8 mouse cellular contexts compared by ENCODE assay signal in the genomic region with DNA sequence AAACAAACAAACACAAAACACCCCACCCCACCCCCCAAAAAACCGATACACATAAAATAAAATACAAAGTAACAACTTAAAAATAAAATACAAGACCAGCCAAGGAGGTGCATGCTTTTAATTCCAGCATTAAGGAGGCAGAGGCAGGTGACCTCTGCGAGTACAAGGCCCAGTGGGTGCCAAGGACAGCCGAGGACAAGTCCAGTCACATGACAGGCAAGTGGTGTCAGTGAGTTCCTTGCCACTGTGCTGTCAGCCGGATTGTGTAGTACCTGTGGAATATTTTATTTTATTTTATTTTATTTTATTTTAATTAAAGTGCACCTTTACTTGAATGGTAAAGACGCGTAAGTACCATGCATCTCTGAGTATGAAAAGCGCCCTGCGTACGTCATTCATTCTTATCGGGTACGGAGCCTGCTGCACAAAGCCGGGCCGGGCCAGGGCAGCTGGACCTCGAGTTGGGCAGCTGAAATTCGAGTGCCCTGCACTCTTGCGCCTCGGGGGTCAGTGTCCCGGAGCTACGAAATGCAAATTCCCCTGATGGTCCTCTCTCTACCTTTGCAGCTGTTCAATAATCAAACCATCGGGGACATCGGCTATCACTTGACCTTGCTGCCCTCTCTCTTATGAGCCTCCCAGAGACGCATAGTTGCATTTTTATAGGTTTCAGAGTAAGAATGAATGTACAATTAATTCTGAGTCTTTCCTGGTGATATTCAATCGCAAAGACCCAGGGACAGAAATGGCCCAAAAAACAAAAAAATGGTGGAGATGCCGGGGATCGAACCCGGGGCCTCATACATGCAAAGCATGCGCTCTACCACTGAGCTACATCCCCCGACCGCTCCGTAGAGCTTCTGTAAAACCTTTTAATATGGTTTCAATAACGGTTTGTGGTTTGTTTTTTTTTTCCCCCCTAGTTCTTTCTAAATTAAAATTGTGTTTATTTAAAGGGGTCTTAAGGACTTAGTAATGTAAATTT. TPM values are rescaled to one million over a fixed set of nuclear protein-coding genes. Genes with fewer than 3 reads are reported as not detected.
A peak's percentile ranks its signal among the peaks of the same experiment; 100 is the strongest.
DNase-seq lines count a peak whose midpoint lies in the region; ATAC-seq and TF ChIP-seq lines count a peak whose summit lies in the region.

No protein-coding gene starts in this region.

- in situ Hi-C loops in CH12.LX (cut with MboI; ENCODE audit: low pct_ligation_motif_present, low pct_unique_long_range_greater_than_20kb, low sequenced_read_pairs), result no loop called here

- peak overlapping the region; percentile 17; the same call in 1 of the 2 replicates for H3K4me2 ChIP-seq in CH12.LX (ENCODE audit: insufficient read depth, low read depth, poor library complexity, severe bottlenecking)

- WGBS in forebrain, embryonic 10.5 days, result 11% methylated on average over 31 of the region's 31 CpGs
- whole genome bisulfite sequencing in hindbrain, embryonic 10.5 days, result 12% methylated on average over 31 of the region's 31 CpGs

- no peak for TF ChIP-seq EP300 in CH12.LX (IDR thresholded peaks at IDR 0.05; ENCODE audit: low read length)

- peak overlapping the region in 2 of 3 experiments; percentile 72 to 77 for H3K4me3 ChIP-seq in CH12.LX (replicated peaks in 1 of 3; ENCODE audit: low read depth in 2 of 3, low read length in 2 of 3, poor library complexity in 1 of 3)
- peak overlapping the region; percentile 66 for H3K4me3 ChIP-seq in forebrain, embryonic 10.5 days
- H3K4me3 ChIP-seq in hindbrain, embryonic 10.5 days, result peak overlapping the region; percentile 73

- dilution Hi-C loops in CH12.LX (cut with MboI; ENCODE audit: extremely low pct_ligation_motif_present, extremely low pct_unique_long_range_greater_than_20kb, low sequenced_read_pairs), result no loop called here

- no peak overlapping the region for H3K27ac ChIP-seq in CH12.LX (ENCODE audit: insufficient read depth, low read depth)
- H3K27ac ChIP-seq in forebrain, embryonic 10.5 days, result peak overlapping the region; percentile 81
- peak overlapping the region; percentile 81 for H3K27ac ChIP-seq in hindbrain, embryonic 10.5 days

- TF ChIP-seq CTCF in CH12.LX (conservative IDR thresholded peaks at IDR 0.05 in 1 of 2, IDR thresholded peaks at IDR 0.05 in 1 of 2; ENCODE audit: low read depth in 2 of 2, low read length in 2 of 2), result no peak

- ATAC-seq in inflammation-experienced regulatory T-cells, adult 6 months, result no peak

- TF ChIP-seq RAD21 in CH12.LX (IDR thresholded peaks at IDR 0.05; ENCODE audit: low read depth, low read length), result no peak

- no peaks in the 10 kb centered on the region for H3K9me3 ChIP-seq in CH12.LX (replicated peaks; ENCODE audit: low read length)
- no peaks in the 10 kb centered on the region for H3K9me3 ChIP-seq in forebrain, embryonic 10.5 days
- no peaks in the 10 kb centered on the region for H3K9me3 ChIP-seq in hindbrain, embryonic 10.5 days

- no peak for TF ChIP-seq POLR2A in CH12.LX (IDR thresholded peaks at IDR 0.05; ENCODE audit: low read depth, low read length)

- H3K27me3 ChIP-seq in CH12.LX (replicated peaks), result no peaks in the 10 kb centered on the region
- peaks cover 14% of the 10 kb centered on the region for H3K27me3 ChIP-seq in forebrain, embryonic 10.5 days (ENCODE audit: poor library complexity, severe bottlenecking)
- peaks cover 12% of the 10 kb centered on the region; the same call in 1 of the 2 replicates for H3K27me3 ChIP-seq in hindbrain, embryonic 10.5 days (ENCODE audit: insufficient read depth, poor library complexity, severe bottlenecking)

- H3K79me2 ChIP-seq in CH12.LX (replicated peaks; ENCODE audit: control insufficient read depth, extremely low read depth, insufficient read depth, poor library complexity, severe bottlenecking), result no peaks in the 10 kb centered on the region

- peaks cover 3 to 22% of the 10 kb centered on the region in 2 experiments; a peak in 3 of 4 replicates for H3K4me1 ChIP-seq in CH12.LX (ENCODE audit: control insufficient read depth in 1 of 2, insufficient read depth in 2 of 2)
- peaks cover 42% of the 10 kb centered on the region for H3K4me1 ChIP-seq in forebrain, embryonic 10.5 days
- H3K4me1 ChIP-seq in hindbrain, embryonic 10.5 days (replicated peaks), result peaks cover 28% of the 10 kb centered on the region

- no peak overlapping the region for H3K9ac ChIP-seq in CH12.LX (ENCODE audit: insufficient read depth, low read depth)

- peak; percentile 81 for DNase-seq in CH12.LX (ENCODE audit: extremely low read depth)
- DNase-seq in adrenal gland, postnatal 10 days, result peak; percentile 83
- DNase-seq in forebrain, embryonic 10.5 days (ENCODE audit: extremely low spot score, low spot score), result peak; percentile 80
- DNase-seq in hindbrain, embryonic 10.5 days (ENCODE audit: low spot score), result peak; percentile 77
- DNase-seq in layer of hippocampus, postnatal 10 days (ENCODE audit: low spot score in 2 of 2), result peak; percentile 81 to 85
- DNase-seq in lung, postnatal 25 days (ENCODE audit: low spot score), result peak; percentile 70
- peak; percentile 73 to 83 for DNase-seq in right cerebral cortex, postnatal 10 days (ENCODE audit: low spot score in 2 of 2)

- H3K36me3 ChIP-seq in CH12.LX (replicated peaks in 1 of 2; ENCODE audit: control insufficient read depth in 1 of 2, insufficient read depth in 1 of 2, low read length in 1 of 2), result no peaks in the 10 kb centered on the region
- H3K36me3 ChIP-seq in forebrain, embryonic 10.5 days (replicated peaks), result no peaks in the 10 kb centered on the region
- no peaks in the 10 kb centered on the region for H3K36me3 ChIP-seq in hindbrain, embryonic 10.5 days

TF ChIP-seq in CH12.LX, 34 proteins besides CTCF, POLR2A, EP300 and RAD21 (continues in another document):
- TF ChIP-seq SIN3A (IDR thresholded peaks at IDR 0.05; ENCODE audit: low read length), result no peak
- TF ChIP-seq ELF1 (IDR thresholded peaks at IDR 0.05; ENCODE audit: low read depth, low read length), result peak; percentile 99
- no peak for TF ChIP-seq ETS1 (conservative IDR thresholded peaks at IDR 0.05; ENCODE audit: low read depth, low read length)
- peak; percentile 100 for TF ChIP-seq TBP (conservative IDR thresholded peaks at IDR 0.05; ENCODE audit: low read depth, low read length)
- no peak for TF ChIP-seq PAX5 (IDR thresholded peaks at IDR 0.05; ENCODE audit: low read length)
- no peak for TF ChIP-seq IRF4 (IDR thresholded peaks at IDR 0.05; ENCODE audit: low read depth, low read length)
- TF ChIP-seq ZKSCAN1 (IDR thresholded peaks at IDR 0.05; ENCODE audit: borderline replicate concordance, low read depth, low read length), result no peak
- TF ChIP-seq KAT2A (IDR thresholded peaks at IDR 0.05; ENCODE audit: insufficient replicate concordance, low read length), result peak; percentile 77; the same call in 1 of the 2 replicates
- no peak for TF ChIP-seq USF1 (IDR thresholded peaks at IDR 0.05; ENCODE audit: low read depth, low read length)
- no peak for TF ChIP-seq TCF12 (IDR thresholded peaks at IDR 0.05; ENCODE audit: low read depth, low read length)
- no peak for TF ChIP-seq JUN (IDR thresholded peaks at IDR 0.05; ENCODE audit: insufficient read depth, low read depth, low read length)
- TF ChIP-seq CHD2 (IDR thresholded peaks at IDR 0.05; ENCODE audit: low read length), result no peak
- no peak for TF ChIP-seq GABPA (IDR thresholded peaks at IDR 0.05; ENCODE audit: insufficient replicate concordance, low read depth, low read length)
- TF ChIP-seq CHD1 (IDR thresholded peaks at IDR 0.05; ENCODE audit: low read depth, low read length), result no peak

RNA-seq across cellular contexts. Expression of gene Ubc, which starts 13.8 kb away (rescaled TPM):
- total RNA-seq in CH12.LX (2012; rRNA removed), result 466 and 486 TPM in 2 replicates
- total RNA-seq in CH12.LX (2014; rRNA removed), result 650 and 656 TPM in 2 replicates
- 687 and 803 TPM in 2 replicates for polyA plus RNA-seq in CH12.LX (2012; ENCODE audit: insufficient read length, low read depth)
- total RNA-seq in adrenal gland, postnatal 10 days (2021), result 1,000 to 10,000 TPM; 1,039 to 1,045 TPM
- 931 and 967 TPM in 2 replicates for polyA plus RNA-seq in forebrain, embryonic 10.5 days (2016; fragmentation: Nextera tagmentation; extraction: Ambion mirVana)
- polyA plus RNA-seq in hindbrain, embryonic 10.5 days (2016; fragmentation: Nextera tagmentation; extraction: Ambion mirVana), result 928 and 1,134 TPM in 2 replicates
- total RNA-seq in layer of hippocampus, postnatal 10 days (2021), result 100 to 1,000 TPM; 760 to 831 TPM
- 1,000 to 10,000 TPM in 2 of 3 experiments, 100 to 1,000 TPM in 1; 741 to 1,375 (median 1,290) TPM for polyA plus RNA-seq in inflammation-experienced regulatory T-cells, adult 6 months (2017; shearing (Covaris generic))

RNA-seq across cellular contexts. Expression of gene Gm10382, which starts 14.7 kb away (rescaled TPM):
- total RNA-seq in CH12.LX (2012; rRNA removed) (0.59 and 0.80 TPM in 2 replicates), CH12.LX (2014; rRNA removed) (not detected in 2 replicates)
- 0.87 and 1.1 TPM in 2 replicates for polyA plus RNA-seq in CH12.LX (2012; ENCODE audit: insufficient read length, low read depth)
- total RNA-seq in adrenal gland, postnatal 10 days (2021), result under 1 TPM; 0.21 to 0.24 TPM
- 0.21 and 0.38 TPM in 2 replicates for polyA plus RNA-seq in forebrain, embryonic 10.5 days (2016; fragmentation: Nextera tagmentation; extraction: Ambion mirVana)
- 0.52 and 0.86 TPM in 2 replicates for polyA plus RNA-seq in hindbrain, embryonic 10.5 days (2016; fragmentation: Nextera tagmentation; extraction: Ambion mirVana)
- total RNA-seq in layer of hippocampus, postnatal 10 days (2021), result under 1 TPM in 1 of 2 experiments, not detected in 1; 0.27 TPM
- 1 to 10 TPM in 2 of 3 experiments, under 1 TPM in 1; 0.65 to 1.1 (median 1.0) TPM for polyA plus RNA-seq in inflammation-experienced regulatory T-cells, adult 6 months (2017; shearing (Covaris generic))

RNA-seq across cellular contexts. Expression of gene Dhx37, which starts 30.1 kb away (rescaled TPM):
- 21.0 and 23.8 TPM in 2 replicates for total RNA-seq in CH12.LX (2012; rRNA removed)
- 22.7 and 26.0 TPM in 2 replicates for total RNA-seq in CH12.LX (2014; rRNA removed)
- polyA plus RNA-seq in CH12.LX (2012; ENCODE audit: insufficient read length, low read depth), result 33.0 and 36.9 TPM in 2 replicates
- 10 to 100 TPM; 11.2 to 12.2 TPM for total RNA-seq in adrenal gland, postnatal 10 days (2021)
- 21.4 and 22.2 TPM in 2 replicates for polyA plus RNA-seq in forebrain, embryonic 10.5 days (2016; fragmentation: Nextera tagmentation; extraction: Ambion mirVana)
- 19.2 and 21.0 TPM in 2 replicates for polyA plus RNA-seq in hindbrain, embryonic 10.5 days (2016; fragmentation: Nextera tagmentation; extraction: Ambion mirVana)
- total RNA-seq in layer of hippocampus, postnatal 10 days (2021), result 10 to 100 TPM; 13.3 TPM
- polyA plus RNA-seq in inflammation-experienced regulatory T-cells, adult 6 months (2017; shearing (Covaris generic)), result 10 to 100 TPM in 1 of 3 experiments, 1 to 10 TPM in 2; 6.9 to 10.2 (median 9.2) TPM

RNA-seq across cellular contexts. Expression of gene Bri3bp, which starts 37.6 kb away (rescaled TPM):
- total RNA-seq in CH12.LX (2012; rRNA removed) (48.4 and 49.6 TPM in 2 replicates), CH12.LX (2014; rRNA removed) (30.1 and 37.7 TPM in 2 replicates)
- 147 and 164 TPM in 2 replicates for polyA plus RNA-seq in CH12.LX (2012; ENCODE audit: insufficient read length, low read depth)
- total RNA-seq in adrenal gland, postnatal 10 days (2021), result 10 to 100 TPM; 31.6 to 37.1 TPM
- 56.5 and 57.6 TPM in 2 replicates for polyA plus RNA-seq in forebrain, embryonic 10.5 days (2016; fragmentation: Nextera tagmentation; extraction: Ambion mirVana)
- polyA plus RNA-seq in hindbrain, embryonic 10.5 days (2016; fragmentation: Nextera tagmentation; extraction: Ambion mirVana), result 46.9 and 53.8 TPM in 2 replicates
- 10 to 100 TPM; 82.6 to 87.9 TPM for total RNA-seq in layer of hippocampus, postnatal 10 days (2021)
- polyA plus RNA-seq in inflammation-experienced regulatory T-cells, adult 6 months (2017; shearing (Covaris generic)), result 10 to 100 TPM in 1 of 3 experiments, 1 to 10 TPM in 2; 5.6 to 12.9 (median 8.3) TPM
